Mouse (Mus musculus): ENCODE results near the gene Bfar. TPM values are rescaled to one million over a fixed set of nuclear protein-coding genes. Genes with fewer than 3 reads are reported as not detected.
A peak's percentile ranks its signal among the peaks of the same experiment; 100 is the strongest.

Gene Bfar
- total and polyA plus RNA-seq, 3 experiments: 43.1 to 44.4 (median 43.9) TPM

- H3K4me3 ChIP-seq (replicated peaks in 1 of 3; ENCODE audit: low read depth in 2 of 3, low read length in 2 of 3, poor library complexity in 1 of 3): peak overlapping the region; percentile 65 to 86 (median 81)
- peaks cover 0 to 37% of the 10 kb centered on the region in 2 experiments for H3K4me1 ChIP-seq (ENCODE audit: control insufficient read depth in 1 of 2, insufficient read depth in 2 of 2)
- TF ChIP-seq IRF4 (IDR thresholded peaks at IDR 0.05; ENCODE audit: low read depth, low read length) (peak; percentile 51; the same call in 1 of the 2 replicates), PAX5 (IDR thresholded peaks at IDR 0.05; ENCODE audit: low read length) (no peak), MAX (IDR thresholded peaks at IDR 0.05; ENCODE audit: low read length) (peak; percentile 97), MYC (IDR thresholded peaks at IDR 0.05; ENCODE audit: low read depth, low read length) (peak; percentile 81; the same call in 1 of the 2 replicates), SIN3A (IDR thresholded peaks at IDR 0.05; ENCODE audit: low read length) (peak; percentile 45; the same call in 1 of the 2 replicates), ELF1 (IDR thresholded peaks at IDR 0.05; ENCODE audit: low read depth, low read length) (no peak), MXI1 (IDR thresholded peaks at IDR 0.05; ENCODE audit: low read depth, low read length) (peak; percentile 95), BHLHE40 (IDR thresholded peaks at IDR 0.05; ENCODE audit: low read depth, low read length) (peak; percentile 96)
- peak overlapping the region; percentile 81 for H3K9ac ChIP-seq (ENCODE audit: insufficient read depth, low read depth)
- H3K27me3 ChIP-seq (replicated peaks): no peaks in the 10 kb centered on the region
- in situ Hi-C loops (cut with MboI; ENCODE audit: low pct_ligation_motif_present, low pct_unique_long_range_greater_than_20kb, low sequenced_read_pairs) (no loop called here), dilution Hi-C loops (cut with MboI; ENCODE audit: extremely low pct_ligation_motif_present, extremely low pct_unique_long_range_greater_than_20kb, low sequenced_read_pairs) (no loop called here)
- peaks cover 12 to 32% of the 10 kb centered on the region in 2 experiments for H3K36me3 ChIP-seq (replicated peaks in 1 of 2; ENCODE audit: control insufficient read depth in 1 of 2, insufficient read depth in 1 of 2, low read length in 1 of 2)
- H3K4me2 ChIP-seq (ENCODE audit: insufficient read depth, low read depth, poor library complexity, severe bottlenecking): peak overlapping the region; percentile 92
- no peaks in the 10 kb centered on the region for H3K9me3 ChIP-seq (replicated peaks; ENCODE audit: low read length)
- peak; percentile 82 for DNase-seq (ENCODE audit: extremely low read depth)
- peak overlapping the region; percentile 39 for H3K27ac ChIP-seq (ENCODE audit: insufficient read depth, low read depth)
- H3K79me2 ChIP-seq (replicated peaks; ENCODE audit: control insufficient read depth, extremely low read depth, insufficient read depth, poor library complexity, severe bottlenecking): peaks cover 37% of the 10 kb centered on the region
These were observed 784 bp downstream of the Bfar start for GRCm38 (mm10) chr16:13672386-13672898.

- Histone ChIP-seq H3K4me1 (ENCODE audit: control insufficient read depth in 1 of 2, insufficient read depth in 2 of 2) (peaks cover 0 to 37% of the 10 kb centered on the region in 2 experiments), H3K4me2 (ENCODE audit: insufficient read depth, low read depth, poor library complexity, severe bottlenecking) (peak overlapping the region; percentile 92), H3K36me3 (replicated peaks in 1 of 2; ENCODE audit: control insufficient read depth in 1 of 2, insufficient read depth in 1 of 2, low read length in 1 of 2) (peaks cover 19 to 39% of the 10 kb centered on the region in 2 experiments), H3K79me2 (replicated peaks; ENCODE audit: control insufficient read depth, extremely low read depth, insufficient read depth, poor library complexity, severe bottlenecking) (peaks cover 34% of the 10 kb centered on the region), H3K27me3 (replicated peaks) (no peaks in the 10 kb centered on the region), H3K9ac (ENCODE audit: insufficient read depth, low read depth) (peak overlapping the region; percentile 16; the same call in 1 of the 2 replicates), H3K4me3 (replicated peaks in 1 of 3; ENCODE audit: low read depth in 2 of 3, low read length in 2 of 3, poor library complexity in 1 of 3) (peak overlapping the region in 2 of 3 experiments; percentile 81 to 86), H3K27ac (ENCODE audit: insufficient read depth, low read depth) (no peak overlapping the region), H3K9me3 (replicated peaks; ENCODE audit: low read length) (no peaks in the 10 kb centered on the region)
- dilution Hi-C loops (cut with MboI; ENCODE audit: extremely low pct_ligation_motif_present, extremely low pct_unique_long_range_greater_than_20kb, low sequenced_read_pairs): no loop called here
- TF ChIP-seq CHD1 (IDR thresholded peaks at IDR 0.05; ENCODE audit: low read depth, low read length) (no peak), ETS1 (conservative IDR thresholded peaks at IDR 0.05; ENCODE audit: low read depth, low read length) (no peak), KAT2A (IDR thresholded peaks at IDR 0.05; ENCODE audit: insufficient replicate concordance, low read length) (no peak), SMC3 (IDR thresholded peaks at IDR 0.05; ENCODE audit: low read depth, low read length) (no peak), RAD21 (IDR thresholded peaks at IDR 0.05; ENCODE audit: low read depth, low read length) (no peak)
- no peak for DNase-seq (ENCODE audit: extremely low read depth)
- in situ Hi-C loops (cut with MboI; ENCODE audit: low pct_ligation_motif_present, low pct_unique_long_range_greater_than_20kb, low sequenced_read_pairs): no loop called here
These were observed 1.5 kb downstream of the Bfar start for GRCm38 (mm10) chr16:13673114-13673513.

- H3K27ac ChIP-seq (ENCODE audit: insufficient read depth, low read depth): no peak overlapping the region
- peaks cover 24 to 48% of the 10 kb centered on the region in 2 experiments for H3K36me3 ChIP-seq (replicated peaks in 1 of 2; ENCODE audit: control insufficient read depth in 1 of 2, insufficient read depth in 1 of 2, low read length in 1 of 2)
- H3K27me3 ChIP-seq (replicated peaks): no peaks in the 10 kb centered on the region
- no peaks in the 10 kb centered on the region for H3K9me3 ChIP-seq (replicated peaks; ENCODE audit: low read length)
- H3K4me2 ChIP-seq (ENCODE audit: insufficient read depth, low read depth, poor library complexity, severe bottlenecking): no peak overlapping the region
- H3K4me1 ChIP-seq (ENCODE audit: control insufficient read depth in 1 of 2, insufficient read depth in 2 of 2): peaks cover 0 to 31% of the 10 kb centered on the region in 2 experiments; a peak in 3 of 4 replicates
- DNase-seq (ENCODE audit: extremely low read depth): no peak
- dilution Hi-C loops (cut with MboI; ENCODE audit: extremely low pct_ligation_motif_present, extremely low pct_unique_long_range_greater_than_20kb, low sequenced_read_pairs) (no loop called here), in situ Hi-C loops (cut with MboI; ENCODE audit: low pct_ligation_motif_present, low pct_unique_long_range_greater_than_20kb, low sequenced_read_pairs) (no loop called here)
- H3K4me3 ChIP-seq (replicated peaks in 1 of 3; ENCODE audit: low read depth in 2 of 3, low read length in 2 of 3, poor library complexity in 1 of 3): no peak overlapping the region
- no peak overlapping the region for H3K9ac ChIP-seq (ENCODE audit: insufficient read depth, low read depth)
- H3K79me2 ChIP-seq (replicated peaks; ENCODE audit: control insufficient read depth, extremely low read depth, insufficient read depth, poor library complexity, severe bottlenecking): peaks cover 45% of the 10 kb centered on the region
- no peak for TF ChIP-seq KAT2A (IDR thresholded peaks at IDR 0.05; ENCODE audit: insufficient replicate concordance, low read length)
- TF ChIP-seq PAX5 (IDR thresholded peaks at IDR 0.05; ENCODE audit: low read length): no peak
- TF ChIP-seq MEF2A (IDR thresholded peaks at IDR 0.05; ENCODE audit: borderline replicate concordance, low read depth, low read length): no peak
- TF ChIP-seq MAX (IDR thresholded peaks at IDR 0.05; ENCODE audit: low read length): no peak
- no peak for TF ChIP-seq HCFC1 (IDR thresholded peaks at IDR 0.05; ENCODE audit: low read depth, low read length)
- no peak for TF ChIP-seq ZNF384 (IDR thresholded peaks at IDR 0.05; ENCODE audit: low read depth, low read length)
- TF ChIP-seq BHLHE40 (IDR thresholded peaks at IDR 0.05; ENCODE audit: low read depth, low read length): no peak
- no peak for TF ChIP-seq RAD21 (IDR thresholded peaks at IDR 0.05; ENCODE audit: low read depth, low read length)
- no peak for TF ChIP-seq ZC3H11A (IDR thresholded peaks at IDR 0.05; ENCODE audit: low read depth, low read length)
- no peak for TF ChIP-seq CHD1 (IDR thresholded peaks at IDR 0.05; ENCODE audit: low read depth, low read length)
- no peak for TF ChIP-seq JUND (conservative IDR thresholded peaks at IDR 0.05; ENCODE audit: low read depth, low read length)
- TF ChIP-seq ELF1 (IDR thresholded peaks at IDR 0.05; ENCODE audit: low read depth, low read length): no peak
- no peak for TF ChIP-seq MAFK (IDR thresholded peaks at IDR 0.05; ENCODE audit: insufficient replicate concordance, low read length)
- no peak for TF ChIP-seq SIN3A (IDR thresholded peaks at IDR 0.05; ENCODE audit: low read length)
These were observed 2.9 kb downstream of the Bfar start for GRCm38 (mm10) chr16:13674511-13674910.

All from CH12.LX (cell line).